Mouse (Mus musculus): ENCODE results near the gene Wrap53. TPM values are rescaled to one million over a fixed set of nuclear protein-coding genes. Genes with fewer than 3 reads are reported as not detected.
A peak's percentile ranks its signal among the peaks of the same experiment; 100 is the strongest.
"Not testable (repeated sequence)": the region's sequence is repeated elsewhere in the genome, so short reads cannot be mapped to it uniquely, and the experiment has no call there.

The Wrap53 gene
- polyA plus RNA-seq, 1 experiment from 2014 or later, result 34.5 TPM

DNA sequence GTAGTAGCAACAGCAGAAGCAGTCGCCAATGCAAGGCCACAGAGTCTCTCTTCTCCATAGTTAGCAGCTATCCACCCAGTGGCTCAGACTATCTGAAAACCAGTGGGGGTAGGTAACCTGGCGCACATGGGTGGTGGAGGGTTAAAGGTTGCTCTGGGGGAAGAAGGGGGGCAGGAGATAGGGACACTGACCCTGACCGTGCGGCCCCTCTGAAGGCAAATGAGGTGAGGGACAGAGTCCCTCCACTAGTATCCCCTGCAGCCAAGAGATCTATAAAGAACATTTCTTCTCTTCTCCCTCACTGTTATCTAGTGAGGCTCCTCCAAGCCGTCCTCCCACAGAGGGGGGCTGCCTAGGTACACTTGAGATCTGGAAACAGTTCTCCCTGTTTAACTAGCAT is 37.8 kb upstream of the Wrap53 start, which contains the start of gene Shbg:
Shbg (minus strand) TSS at position 101 of the 400 bp plus-strand sequence.
- Histone ChIP-seq H3K27ac (ENCODE audit: low read depth, low read length) (no peak within 1 kb of the TSS), H3K9ac (ENCODE audit: low read length) (no peak within 1 kb of the TSS), H3K9me3 (ENCODE audit: control insufficient read depth, low read length) (no peaks in the 10 kb centered on the region), H3K36me3 (ENCODE audit: control insufficient read depth, insufficient read depth, low read length) (no peaks in the 10 kb centered on the region; the same call in 1 of the 2 replicates), H3K4me3 (ENCODE audit: low read depth, low read length) (no peak within 1 kb of the TSS), H3K27me3 (ENCODE audit: control insufficient read depth, insufficient read depth, low read length) (no peaks in the 10 kb centered on the region), H3K4me1 (ENCODE audit: control insufficient read depth, insufficient read depth, low read length) (peaks cover 12% of the 10 kb centered on the region), H3K4me2 (ENCODE audit: low read depth) (no peak within 1 kb of the TSS)
- DNase-seq (ENCODE audit: low spot score), result no peak
- no peak for ATAC-seq (ENCODE audit: insufficient read depth, low FRiP score, low TSS enrichment)
- 74% methylated on average over 5 of the region's 5 CpGs for WGBS

DNA sequence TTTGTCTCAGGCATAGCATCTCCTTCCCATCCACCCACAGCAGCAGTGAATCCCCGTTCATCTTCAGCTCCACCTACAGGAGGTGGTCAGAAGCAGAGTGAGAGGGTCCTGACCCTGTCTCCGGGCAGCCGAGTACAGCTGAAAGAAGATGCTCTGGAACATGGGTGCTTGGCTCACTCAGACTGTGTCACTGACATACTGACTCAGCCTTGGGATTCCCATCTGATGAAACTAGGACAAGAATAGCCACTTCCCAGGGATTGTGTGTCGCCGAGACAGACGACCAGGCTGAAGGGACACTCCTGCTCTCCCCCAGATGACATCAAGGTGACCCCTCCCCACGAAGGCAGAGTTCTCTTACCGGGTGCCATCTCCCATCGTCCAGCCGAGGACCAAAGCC is 36.7 kb upstream of the Wrap53 start:
- ATAC-seq (ENCODE audit: insufficient read depth, low FRiP score, low TSS enrichment) (no peak), DNase-seq (ENCODE audit: low spot score) (no peak)

DNA sequence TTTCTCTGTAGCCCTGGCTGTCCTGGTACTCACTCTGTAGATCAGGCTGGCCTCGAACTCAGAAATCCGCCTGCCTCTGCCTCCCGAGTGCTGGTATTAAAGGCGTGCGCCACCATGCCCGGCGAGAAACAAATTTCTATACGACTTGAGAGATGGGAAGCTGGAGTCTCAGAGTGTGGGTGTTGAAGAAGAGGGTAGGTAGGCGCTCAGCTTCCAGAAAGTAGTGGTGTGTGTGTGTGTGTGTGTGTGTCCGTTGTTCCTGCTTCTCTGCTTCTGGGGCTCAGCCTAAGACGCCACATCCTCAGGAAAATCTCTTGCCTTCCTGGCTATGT is 34.2 kb upstream of the Wrap53 start:
- not testable (repeated sequence) for H3K4me3 ChIP-seq (ENCODE audit: low read depth, low read length)

More for the DNA sequence above, 36.7 kb upstream of the Wrap53 start:
- H3K4me2 ChIP-seq (ENCODE audit: low read depth), result no peak overlapping the region
- H3K4me1 ChIP-seq (ENCODE audit: control insufficient read depth, insufficient read depth, low read length), result peaks cover 7% of the 10 kb centered on the region
- H3K4me3 ChIP-seq (ENCODE audit: low read depth, low read length), result no peak overlapping the region
- no peaks in the 10 kb centered on the region for H3K9me3 ChIP-seq (ENCODE audit: control insufficient read depth, low read length)
- 52% methylated on average over 10 of the region's 10 CpGs for WGBS
- no peak overlapping the region for H3K9ac ChIP-seq (ENCODE audit: low read length)
- H3K27me3 ChIP-seq (ENCODE audit: control insufficient read depth, insufficient read depth, low read length), result no peaks in the 10 kb centered on the region
- H3K27ac ChIP-seq (ENCODE audit: low read depth, low read length), result no peak overlapping the region
- no peaks in the 10 kb centered on the region; the same call in 1 of the 2 replicates for H3K36me3 ChIP-seq (ENCODE audit: control insufficient read depth, insufficient read depth, low read length)

DNA sequence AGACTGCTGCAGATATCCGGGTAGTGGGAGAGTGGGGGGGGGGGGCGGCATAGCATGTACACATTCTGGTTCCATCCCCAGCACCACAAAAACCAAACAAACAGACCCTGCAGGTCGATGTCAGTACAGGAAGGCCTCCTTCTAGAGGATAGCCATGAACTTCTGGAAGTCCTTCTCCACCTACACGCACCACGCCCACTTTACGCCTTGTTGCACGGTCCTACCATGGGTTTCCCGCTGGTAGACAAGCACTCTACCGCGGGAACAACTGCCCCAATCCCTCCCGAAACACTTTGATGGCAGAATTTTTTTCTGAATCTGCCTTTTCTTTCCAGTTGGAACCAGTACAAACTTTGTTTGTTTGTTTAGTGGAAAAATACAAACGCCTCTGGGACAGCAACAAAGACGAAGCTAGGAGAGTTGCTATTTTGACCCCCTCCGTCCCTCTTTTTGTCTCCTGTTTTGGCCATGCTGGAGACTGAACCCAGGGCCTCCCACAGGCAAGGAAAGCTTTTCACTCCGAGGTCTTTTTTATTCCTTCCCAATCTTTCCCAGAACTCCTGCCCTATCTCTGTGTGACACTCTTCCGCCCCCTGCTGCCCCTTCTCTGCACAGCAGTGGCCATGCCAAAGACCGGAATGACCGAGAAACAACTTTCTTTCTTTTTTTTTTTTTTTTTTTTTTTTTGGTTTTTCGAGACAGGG is 33.6 kb upstream of the Wrap53 start:
- 9% methylated on average over 18 of the region's 19 CpGs for WGBS
- Histone ChIP-seq H3K36me3 (ENCODE audit: control insufficient read depth, insufficient read depth, low read length) (no peaks in the 10 kb centered on the region), H3K9ac (ENCODE audit: low read length) (peak overlapping the region; percentile 29; the same call in 1 of the 2 replicates), H3K4me3 (ENCODE audit: low read depth, low read length) (no peak overlapping the region), H3K9me3 (ENCODE audit: control insufficient read depth, low read length) (no peaks in the 10 kb centered on the region), H3K27me3 (ENCODE audit: control insufficient read depth, insufficient read depth, low read length) (no peaks in the 10 kb centered on the region), H3K4me2 (ENCODE audit: low read depth) (peak overlapping the region; percentile 31), H3K27ac (ENCODE audit: low read depth, low read length) (no peak overlapping the region), H3K4me1 (ENCODE audit: control insufficient read depth, insufficient read depth, low read length) (peaks cover 4% of the 10 kb centered on the region; the same call in 1 of the 2 replicates)
- peak; percentile 87 for DNase-seq (ENCODE audit: low spot score)
- ATAC-seq (ENCODE audit: insufficient read depth, low FRiP score, low TSS enrichment), result no peak

More for the DNA sequence above, 34.2 kb upstream of the Wrap53 start:
- 51% methylated on average over 11 of the region's 11 CpGs for WGBS
- not testable (repeated sequence) for H3K27me3 ChIP-seq (ENCODE audit: control insufficient read depth, insufficient read depth, low read length); ATAC-seq (ENCODE audit: insufficient read depth, low FRiP score, low TSS enrichment); H3K4me1 ChIP-seq (ENCODE audit: control insufficient read depth, insufficient read depth, low read length); H3K4me2 ChIP-seq (ENCODE audit: low read depth); H3K27ac ChIP-seq (ENCODE audit: low read depth, low read length); H3K9me3 ChIP-seq (ENCODE audit: control insufficient read depth, low read length); H3K9ac ChIP-seq (ENCODE audit: low read length); DNase-seq (ENCODE audit: low spot score); H3K36me3 ChIP-seq (ENCODE audit: control insufficient read depth, insufficient read depth, low read length)

DNA sequence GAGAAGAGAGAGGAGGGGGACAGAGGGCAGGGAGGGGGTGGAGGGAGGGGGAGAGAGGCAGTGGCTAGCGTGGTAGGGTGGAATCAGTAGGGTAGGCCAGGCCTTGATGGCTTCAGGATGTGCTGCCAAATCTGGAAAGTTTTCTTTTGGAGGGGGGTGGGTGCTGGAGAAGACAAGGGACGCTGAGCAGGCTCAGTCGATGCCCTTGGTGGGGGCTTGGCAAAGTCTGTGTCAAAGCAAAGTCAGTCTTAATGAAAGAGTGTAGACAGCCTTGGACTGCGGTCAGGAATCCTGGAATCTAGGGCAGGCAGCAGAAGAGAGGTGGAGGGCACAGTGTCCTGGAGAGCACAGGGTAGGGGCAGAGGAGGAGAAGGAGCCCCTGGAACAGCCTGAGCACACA is 30.8 kb upstream of the Wrap53 start:
- Histone ChIP-seq H3K9me3 (ENCODE audit: control insufficient read depth, low read length) (no peaks in the 10 kb centered on the region), H3K4me3 (ENCODE audit: low read depth, low read length) (no peak overlapping the region), H3K27me3 (ENCODE audit: control insufficient read depth, insufficient read depth, low read length) (no peaks in the 10 kb centered on the region), H3K27ac (ENCODE audit: low read depth, low read length) (no peak overlapping the region), H3K4me2 (ENCODE audit: low read depth) (no peak overlapping the region), H3K9ac (ENCODE audit: low read length) (no peak overlapping the region), H3K36me3 (ENCODE audit: control insufficient read depth, insufficient read depth, low read length) (no peaks in the 10 kb centered on the region), H3K4me1 (ENCODE audit: control insufficient read depth, insufficient read depth, low read length) (peaks cover 4% of the 10 kb centered on the region; the same call in 1 of the 2 replicates)
- DNase-seq (ENCODE audit: low spot score) (no peak), ATAC-seq (ENCODE audit: insufficient read depth, low FRiP score, low TSS enrichment) (no peak)
- WGBS, result 56% methylated on average over 4 of the region's 4 CpGs

DNA sequence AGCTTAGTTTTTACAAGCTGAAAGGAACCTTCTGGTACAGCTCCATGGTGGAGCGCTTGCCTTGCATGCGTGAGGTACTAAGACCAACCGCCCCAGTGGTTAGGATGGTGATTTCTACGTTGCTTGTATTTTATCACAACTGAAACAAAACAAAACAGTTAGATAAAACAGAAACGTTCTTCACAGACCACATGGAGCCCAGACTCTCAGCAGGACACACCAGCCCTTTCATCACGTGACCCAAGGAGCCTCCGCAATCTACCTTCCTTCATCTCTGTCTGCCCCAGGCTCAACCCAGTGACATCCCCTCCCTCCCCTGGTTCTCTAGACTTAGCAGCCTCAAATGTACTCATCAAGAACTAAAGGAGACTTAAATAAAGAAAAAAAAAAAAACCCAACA is 29.4 kb upstream of the Wrap53 start:
- peaks cover 10% of the 10 kb centered on the region for H3K4me1 ChIP-seq (ENCODE audit: control insufficient read depth, insufficient read depth, low read length)
- no peak overlapping the region for H3K4me3 ChIP-seq (ENCODE audit: low read depth, low read length)
- DNase-seq (ENCODE audit: low spot score) (no peak), ATAC-seq (ENCODE audit: insufficient read depth, low FRiP score, low TSS enrichment) (no peak)
- no peaks in the 10 kb centered on the region for H3K36me3 ChIP-seq (ENCODE audit: control insufficient read depth, insufficient read depth, low read length)
- 54% methylated on average over 7 of the region's 7 CpGs for WGBS
- no peak overlapping the region for H3K9ac ChIP-seq (ENCODE audit: low read length)
- H3K4me2 ChIP-seq (ENCODE audit: low read depth), result no peak overlapping the region
- H3K27me3 ChIP-seq (ENCODE audit: control insufficient read depth, insufficient read depth, low read length), result 0 out of 2 replicates have a peak, but pooled peaks cover 2% of the 10 kb centered on the region
- no peaks in the 10 kb centered on the region for H3K9me3 ChIP-seq (ENCODE audit: control insufficient read depth, low read length)
- H3K27ac ChIP-seq (ENCODE audit: low read depth, low read length), result no peak overlapping the region

DNA sequence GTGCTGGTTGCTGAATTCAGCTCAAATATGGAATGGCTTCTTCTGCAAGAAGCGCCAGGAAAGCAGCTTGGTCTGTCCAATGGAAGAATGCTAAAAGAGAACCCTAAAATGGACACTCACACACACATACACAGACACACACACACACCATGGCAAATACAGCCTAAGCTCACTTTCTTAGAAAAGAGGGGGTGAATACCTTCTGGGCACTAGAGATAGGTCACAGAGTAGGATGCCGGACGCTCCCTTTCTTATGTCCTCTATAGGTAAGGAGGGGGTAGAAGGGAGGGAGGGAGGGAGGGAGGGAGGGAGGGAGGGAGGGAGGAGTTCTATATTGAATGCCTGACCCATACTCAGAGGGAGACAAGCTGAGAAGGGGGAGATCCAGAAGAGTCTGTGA is 28.5 kb upstream of the Wrap53 start:
- H3K9me3 ChIP-seq (ENCODE audit: control insufficient read depth, low read length), result no peaks in the 10 kb centered on the region
- H3K27me3 ChIP-seq (ENCODE audit: control insufficient read depth, insufficient read depth, low read length), result 0 out of 2 replicates have a peak, but pooled peaks cover 6% of the 10 kb centered on the region
- H3K4me2 ChIP-seq (ENCODE audit: low read depth), result no peak overlapping the region
- no peak overlapping the region for H3K27ac ChIP-seq (ENCODE audit: low read depth, low read length)
- no peak overlapping the region; the same call in 1 of the 2 replicates for H3K4me3 ChIP-seq (ENCODE audit: low read depth, low read length)
- 79% methylated on average over 3 of the region's 3 CpGs for WGBS
- ATAC-seq (ENCODE audit: insufficient read depth, low FRiP score, low TSS enrichment) (no peak), DNase-seq (ENCODE audit: low spot score) (no peak)
- H3K36me3 ChIP-seq (ENCODE audit: control insufficient read depth, insufficient read depth, low read length), result no peaks in the 10 kb centered on the region
- no peak overlapping the region for H3K9ac ChIP-seq (ENCODE audit: low read length)
- H3K4me1 ChIP-seq (ENCODE audit: control insufficient read depth, insufficient read depth, low read length), result peaks cover 11% of the 10 kb centered on the region

DNA sequence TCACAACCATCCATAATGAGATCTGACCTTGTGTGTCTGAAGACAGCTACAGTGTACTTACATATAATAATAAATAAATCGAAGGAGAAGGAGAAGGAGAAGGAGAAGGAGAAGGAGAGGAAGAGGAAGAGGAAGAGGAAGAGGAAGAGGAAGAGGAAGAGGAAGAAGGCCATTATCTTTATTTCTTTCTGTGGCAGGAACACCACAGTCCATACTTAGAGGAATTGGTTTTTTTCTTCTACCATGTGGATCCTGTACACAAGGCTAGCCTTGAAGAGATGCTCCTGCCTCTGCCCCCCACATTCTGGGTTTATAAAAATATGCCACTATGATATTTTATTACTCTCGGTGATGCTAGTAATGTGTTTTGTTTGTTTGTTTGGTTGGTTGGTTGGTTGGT is 26.8 kb upstream of the Wrap53 start:
- DNase-seq (ENCODE audit: low spot score) (no peak), ATAC-seq (ENCODE audit: insufficient read depth, low FRiP score, low TSS enrichment) (no peak)
- Histone ChIP-seq H3K27ac (ENCODE audit: low read depth, low read length) (no peak overlapping the region), H3K4me3 (ENCODE audit: low read depth, low read length) (no peak overlapping the region), H3K4me1 (ENCODE audit: control insufficient read depth, insufficient read depth, low read length) (peaks cover 11% of the 10 kb centered on the region), H3K27me3 (ENCODE audit: control insufficient read depth, insufficient read depth, low read length) (0 out of 2 replicates have a peak, but pooled peaks cover 6% of the 10 kb centered on the region), H3K9me3 (ENCODE audit: control insufficient read depth, low read length) (no peaks in the 10 kb centered on the region), H3K9ac (ENCODE audit: low read length) (no peak overlapping the region), H3K4me2 (ENCODE audit: low read depth) (no peak overlapping the region), H3K36me3 (ENCODE audit: control insufficient read depth, insufficient read depth, low read length) (no peaks in the 10 kb centered on the region)
- WGBS, result 87% methylated on average over 2 of the region's 2 CpGs

DNA sequence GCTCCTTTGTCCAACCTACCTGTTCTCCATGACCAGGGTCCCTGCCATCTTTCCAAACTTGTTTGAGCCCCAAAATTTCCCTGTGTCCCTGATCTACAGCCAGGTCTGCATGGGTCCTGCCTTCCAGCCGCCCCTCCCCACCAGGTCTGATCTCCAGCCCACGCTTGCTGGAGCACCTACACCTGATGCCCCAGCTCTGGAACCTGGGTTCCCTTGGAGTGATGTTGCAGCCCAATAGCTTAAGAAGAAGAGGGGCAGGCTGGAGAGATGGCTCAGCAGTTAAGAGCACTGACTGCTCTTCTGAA is 26.4 kb upstream of the Wrap53 start:
- Histone ChIP-seq H3K4me2 (ENCODE audit: low read depth) (peak overlapping the region; percentile 100), H3K4me3 (ENCODE audit: low read depth, low read length) (no peak overlapping the region), H3K36me3 (ENCODE audit: control insufficient read depth, insufficient read depth, low read length) (no peaks in the 10 kb centered on the region), H3K9ac (ENCODE audit: low read length) (no peak overlapping the region), H3K4me1 (ENCODE audit: control insufficient read depth, insufficient read depth, low read length) (peaks cover 11% of the 10 kb centered on the region), H3K9me3 (ENCODE audit: control insufficient read depth, low read length) (no peaks in the 10 kb centered on the region), H3K27me3 (ENCODE audit: control insufficient read depth, insufficient read depth, low read length) (0 out of 2 replicates have a peak, but pooled peaks cover 6% of the 10 kb centered on the region), H3K27ac (ENCODE audit: low read depth, low read length) (no peak overlapping the region)
- ATAC-seq (ENCODE audit: insufficient read depth, low FRiP score, low TSS enrichment) (no peak), DNase-seq (ENCODE audit: low spot score) (no peak)
- 66% methylated on average over 2 of the region's 2 CpGs for WGBS
